Mouse (Mus musculus) right cerebral cortex, postnatal 36 days (tissue): ENCODE measurements around the gene Ngrn.

ENCODE experiments used
- DNase-seq, 2 experiments: peaks; one replicate each; pipeline ENCODE4 v3.0.0; 2022; ENCODE audit warnings: low spot score in 2 of 2, mixed read lengths in 1 of 2

Gene Ngrn

GRCm38 (mm10) chr7:80261372-80261990 is 466 bp downstream of the Ngrn start:
- no peak for DNase-seq

DNA sequence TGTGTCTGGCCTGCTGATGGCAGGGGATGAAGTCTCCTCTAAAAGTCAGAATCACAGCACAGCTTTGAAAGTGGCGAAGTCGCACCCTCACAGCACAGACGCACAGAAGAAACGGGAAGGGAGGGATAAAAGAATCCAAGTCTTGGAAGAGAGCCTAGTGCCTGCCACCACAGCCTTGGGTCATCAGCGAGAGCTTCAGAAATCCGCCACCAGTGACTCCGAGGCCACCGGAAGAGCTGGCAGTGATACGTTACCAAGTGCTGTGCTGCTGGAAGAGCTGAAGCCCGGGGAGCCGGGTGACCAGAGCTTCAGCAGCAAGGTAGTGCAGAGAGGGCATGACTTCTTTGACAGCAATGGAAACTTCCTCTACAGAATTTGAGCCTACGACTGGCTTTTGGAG is 3.6 kb downstream of the Ngrn start:
- DNase-seq: no peak

DNA sequence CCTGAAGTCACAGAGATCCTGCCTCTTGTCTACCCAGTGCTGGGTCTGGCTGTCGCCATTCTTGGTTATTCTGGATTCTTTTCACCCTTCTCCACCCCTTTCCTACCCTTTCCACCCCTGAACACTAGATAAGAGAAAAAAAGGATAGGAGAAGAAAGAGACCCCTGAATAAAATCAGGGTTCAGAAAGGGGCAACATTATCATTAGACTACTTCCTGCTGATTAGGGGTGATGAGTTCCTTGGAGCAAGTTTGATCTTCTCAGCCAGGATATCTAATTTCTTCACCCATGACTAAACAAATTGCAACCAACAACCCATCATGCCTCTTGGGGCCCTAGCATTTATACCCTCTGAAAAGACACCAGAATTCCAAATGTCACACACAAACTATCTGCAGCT is 6.7 kb downstream of the Ngrn start:
- DNase-seq: no peak

GRCm38 (mm10) chr7:80268897-80269750 is 8.1 kb downstream of the Ngrn start, which contains the start of gene Vps33b:
Gene Vps33b, plus strand, starts transcription at chr7:80269649.
- DNase-seq: peak; percentile 93 to 94

- no peak for DNase-seq
Measured at GRCm38 (mm10) chr7:80269751-80270255, 8.8 kb downstream of the Ngrn start.

- no peak for DNase-seq
Measured at GRCm38 (mm10) chr7:80273456-80273855, 12.4 kb downstream of the Ngrn start.

- no peak for DNase-seq
Measured at GRCm38 (mm10) chr7:80276374-80276773, 15.4 kb downstream of the Ngrn start.

GRCm38 (mm10) chr7:80280032-80280431 is 19.0 kb downstream of the Ngrn start:
- no peak for DNase-seq

- DNase-seq: no peak
Measured at GRCm38 (mm10) chr7:80280998-80281397, 20.0 kb downstream of the Ngrn start.

GRCm38 (mm10) chr7:80281646-80282045 is 20.6 kb downstream of the Ngrn start:
- no peak for DNase-seq

DNA sequence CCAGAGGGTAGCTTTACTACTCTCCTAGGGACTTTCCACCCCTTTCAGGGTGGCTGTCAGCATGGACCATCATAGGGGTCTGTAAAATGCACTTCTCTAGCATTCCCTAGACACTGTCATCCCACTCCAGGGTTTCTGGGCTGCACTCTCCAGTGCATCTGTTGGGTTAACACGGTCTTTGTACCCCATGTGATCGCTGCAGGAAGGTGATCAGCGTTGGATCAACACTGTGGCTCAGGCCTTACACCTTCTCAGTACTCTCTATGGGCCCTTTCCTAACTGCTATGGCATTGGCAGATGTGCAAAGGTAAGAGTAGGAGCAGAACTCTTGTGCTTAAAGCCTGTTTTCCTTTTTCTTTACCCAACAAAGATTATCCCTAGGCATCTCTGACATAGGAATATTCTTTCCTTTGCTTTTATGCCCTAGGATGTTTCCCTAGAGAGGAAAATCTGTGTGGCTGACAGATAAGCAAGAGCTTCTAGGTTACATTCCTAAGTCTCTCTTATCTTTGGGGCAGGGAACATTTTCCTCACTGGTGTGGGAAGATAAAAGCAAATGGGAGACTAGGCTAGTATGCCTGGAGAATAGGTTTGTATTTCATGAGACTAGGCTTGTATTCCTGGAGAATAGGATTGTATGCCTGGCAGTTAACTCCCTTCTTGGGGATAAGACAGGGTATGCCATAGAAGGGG is 22.4 kb downstream of the Ngrn start:
- DNase-seq: no peak

DNA sequence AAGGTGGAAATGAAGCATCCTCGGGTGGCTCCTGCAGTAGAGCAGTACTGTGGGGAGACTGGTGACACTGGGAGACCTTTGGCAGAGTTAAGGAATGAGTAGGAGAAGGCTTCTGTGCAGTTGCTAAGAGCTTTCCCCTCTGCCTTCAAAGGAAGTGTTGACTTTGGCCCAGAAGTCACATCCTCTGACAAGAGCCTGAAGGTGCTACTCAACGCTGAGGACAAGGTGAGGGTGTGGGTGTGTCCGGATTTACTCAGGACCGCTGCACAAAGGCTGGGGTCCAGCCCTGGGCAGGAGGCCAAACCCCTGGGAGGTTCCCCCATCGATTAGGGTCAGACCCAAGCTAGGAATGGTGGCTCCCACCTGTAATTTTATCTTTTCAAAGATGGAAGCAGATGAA is 23.4 kb downstream of the Ngrn start:
- DNase-seq: no peak

DNA sequence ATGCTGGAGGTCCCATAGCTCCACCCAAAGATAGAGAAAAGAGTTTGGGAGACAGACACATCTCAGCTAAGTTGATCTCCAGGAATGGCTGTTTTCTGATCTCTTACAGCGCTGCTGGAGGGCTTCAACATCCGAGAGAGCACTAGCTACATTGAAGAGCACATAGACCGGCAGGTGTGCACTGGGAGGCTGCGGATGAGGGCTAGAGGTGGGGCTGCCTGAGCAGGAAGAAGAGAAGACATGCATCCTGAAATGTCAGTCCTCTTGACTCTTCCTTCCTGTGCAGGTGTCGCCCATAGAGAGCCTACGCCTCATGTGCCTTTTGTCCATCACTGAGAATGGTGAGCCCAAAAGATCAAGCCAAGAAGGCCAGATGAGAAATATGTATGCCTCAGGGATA is 24.7 kb downstream of the Ngrn start:
- DNase-seq: no peak

- no peak for DNase-seq
Measured at GRCm38 (mm10) chr7:80287736-80288135, 26.7 kb downstream of the Ngrn start.

- peak; percentile 97 to 98 for DNase-seq
Measured at GRCm38 (mm10) chr7:80294062-80294763, 33.2 kb downstream of the Ngrn start, which contains the start of gene Prc1. Gene Prc1, plus strand, starts transcription at chr7:80294450.

GRCm38 (mm10) chr7:80294764-80295648 is 34.0 kb downstream of the Ngrn start:
- DNase-seq: no peak

- no peak for DNase-seq
Measured at GRCm38 (mm10) chr7:80296462-80296861, 35.4 kb downstream of the Ngrn start.

- DNase-seq: no peak
Measured at GRCm38 (mm10) chr7:80297041-80297440, 36.0 kb downstream of the Ngrn start.

DNA sequence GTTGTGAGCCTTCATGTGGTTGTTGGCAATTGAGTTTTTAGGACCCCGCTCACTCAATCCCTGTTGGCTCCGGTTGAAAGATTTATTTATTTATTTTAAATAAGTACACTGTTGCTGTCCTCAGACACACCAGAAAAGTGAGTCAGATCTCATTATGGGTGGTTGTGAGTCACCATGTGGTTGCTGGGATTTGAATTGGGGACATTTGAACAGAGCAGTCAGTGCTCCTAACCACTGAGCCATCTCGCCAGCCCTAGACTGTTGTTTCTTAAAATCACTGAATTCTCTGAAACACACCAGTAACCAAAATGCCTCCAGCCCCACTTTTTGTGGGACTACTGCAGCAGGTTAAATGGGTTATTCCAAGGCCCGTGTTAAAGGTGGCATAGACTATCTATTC is 37.7 kb downstream of the Ngrn start:
- no peak for DNase-seq

GRCm38 (mm10) chr7:80299568-80299967 is 38.6 kb downstream of the Ngrn start:
- DNase-seq: no peak

DNA sequence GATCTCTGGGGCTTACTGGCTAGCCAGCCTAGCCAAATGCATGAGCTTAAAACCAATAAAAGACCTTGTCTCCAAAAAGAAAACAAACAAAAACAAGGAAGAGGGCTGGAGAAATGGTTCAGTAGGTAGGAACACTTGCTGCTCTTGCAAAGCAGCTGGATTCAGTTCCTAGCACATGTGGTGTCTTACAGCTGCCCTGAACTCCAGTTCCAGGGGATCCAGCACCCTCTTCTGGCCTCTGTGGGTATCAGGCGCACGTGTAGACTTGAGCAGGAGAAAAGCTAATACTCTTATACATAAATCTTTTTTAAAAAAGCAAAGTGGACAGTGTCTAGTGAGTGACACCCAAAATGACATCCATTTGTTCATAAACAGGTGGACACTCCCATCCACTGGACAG is 40.5 kb downstream of the Ngrn start:
- no peak for DNase-seq
